Comparison of ENCODE assay signal across 9 mouse cellular contexts in genomic region chr19:10013913-10014312, GRCm38 (mm10). TPM values are rescaled to one million over a fixed set of nuclear protein-coding genes. Genes with fewer than 3 reads are reported as not detected.
DNase-seq lines count a peak whose midpoint lies in the region; ATAC-seq lines count a peak whose summit lies in the region.
"Had no signal": no experiment of that assay in that cellular context is flagged by ENCODE, and none has a peak within 500 bp of the region (broad histone marks: within the 10 kb centered on the region; RNA-seq: fewer than 3 reads in every experiment).

No protein-coding gene starts in this region.

- H3K36me3 ChIP-seq in embryonic facial prominence, embryonic 10.5 days (replicated peaks): no peaks in the 10 kb centered on the region
- H3K36me3 ChIP-seq in heart, embryonic 14.5 days (ENCODE audit: control insufficient read depth, insufficient read depth, low read length): no peaks in the 10 kb centered on the region
- peaks cover 15% of the 10 kb centered on the region for H3K36me3 ChIP-seq in liver, embryonic 12.5 days
- H3K36me3 ChIP-seq in midbrain, embryonic 14.5 days (ENCODE audit: control insufficient read depth, insufficient read depth, low read length): no peaks in the 10 kb centered on the region

- H3K9ac ChIP-seq in heart, embryonic 14.5 days (ENCODE audit: low read length): no peak overlapping the region
- peak overlapping the region; percentile 93 for H3K9ac ChIP-seq in liver, embryonic 12.5 days
- no peak overlapping the region for H3K9ac ChIP-seq in midbrain, embryonic 14.5 days (replicated peaks; ENCODE audit: low read length)

- ATAC-seq in heart, embryonic 14.5 days (ENCODE audit: insufficient number of reproducible peaks, insufficient read depth, low FRiP score, low read depth): peak; percentile 69
- peak; percentile 52 for ATAC-seq in liver, embryonic 12.5 days
- no peak for ATAC-seq in granulocyte monocyte progenitor cell, adult 5-6 weeks (replicated peaks; ENCODE audit: poor library complexity, severe bottlenecking)
- no peak for ATAC-seq in midbrain, embryonic 14.5 days (ENCODE audit: low FRiP score, low TSS enrichment)

- no peaks in the 10 kb centered on the region for H3K27me3 ChIP-seq in embryonic facial prominence, embryonic 10.5 days (replicated peaks; ENCODE audit: low read depth, poor library complexity, severe bottlenecking)
- H3K27me3 ChIP-seq in heart, embryonic 14.5 days (ENCODE audit: control insufficient read depth, insufficient read depth, low read length): no peaks in the 10 kb centered on the region
- H3K27me3 ChIP-seq in liver, embryonic 12.5 days (replicated peaks): no peaks in the 10 kb centered on the region
- H3K27me3 ChIP-seq in midbrain, embryonic 14.5 days (ENCODE audit: control insufficient read depth, insufficient read depth, low read length): no peaks in the 10 kb centered on the region

- peak overlapping the region; percentile 91 for H3K27ac ChIP-seq in embryonic facial prominence, embryonic 10.5 days (replicated peaks)
- peak overlapping the region; percentile 88 to 90 for H3K27ac ChIP-seq in heart, embryonic 14.5 days (replicated peaks in 1 of 2; ENCODE audit: control insufficient read depth in 1 of 2, insufficient read depth in 1 of 2, low read depth in 2 of 2, low read length in 2 of 2)
- peak overlapping the region; percentile 98 for H3K27ac ChIP-seq in liver, embryonic 12.5 days
- no peak overlapping the region for H3K27ac ChIP-seq in midbrain, embryonic 14.5 days (replicated peaks; ENCODE audit: low read depth, low read length)

- peaks cover 74% of the 10 kb centered on the region for H3K4me1 ChIP-seq in embryonic facial prominence, embryonic 10.5 days
- peaks cover 25 to 47% of the 10 kb centered on the region in 2 experiments for H3K4me1 ChIP-seq in heart, embryonic 14.5 days (ENCODE audit: control insufficient read depth in 2 of 2, insufficient read depth in 2 of 2, low read length in 2 of 2)
- peaks cover 90% of the 10 kb centered on the region for H3K4me1 ChIP-seq in liver, embryonic 12.5 days
- peaks cover 10% of the 10 kb centered on the region for H3K4me1 ChIP-seq in midbrain, embryonic 14.5 days (ENCODE audit: control insufficient read depth, insufficient read depth, low read length)

- WGBS in embryonic facial prominence, embryonic 10.5 days: 26% methylated on average over 5 of the region's 5 CpGs
- 13% methylated on average over 5 of the region's 5 CpGs for whole genome bisulfite sequencing in heart, embryonic 14.5 days
- WGBS in liver, embryonic 12.5 days (ENCODE audit: insufficient replicate concordance): 19% methylated on average over 5 of the region's 5 CpGs
- 74% methylated on average over 5 of the region's 5 CpGs for WGBS in midbrain, embryonic 14.5 days

- DNase-seq in adrenal gland, postnatal 14 days: peak; percentile 38
- no peak for DNase-seq in adrenal gland, adult 8-10 months
- DNase-seq in embryonic facial prominence, embryonic 10.5 days (ENCODE audit: low spot score): peak; percentile 90
- DNase-seq in adrenal gland, adult 2 months: no peak
- DNase-seq in midbrain, embryonic 14.5 days: no peak
- DNase-seq: thymus, postnatal 25 days had no signal

- H3K4me3 ChIP-seq in embryonic facial prominence, embryonic 10.5 days: peak overlapping the region; percentile 36
- no peak overlapping the region for H3K4me3 ChIP-seq in heart, embryonic 14.5 days (ENCODE audit: control insufficient read depth in 1 of 2, insufficient read depth in 1 of 2, low read depth in 1 of 2, low read length in 2 of 2)
- H3K4me3 ChIP-seq in liver, embryonic 12.5 days: peak overlapping the region; percentile 75
- no peak overlapping the region for H3K4me3 ChIP-seq in midbrain, embryonic 14.5 days (replicated peaks; ENCODE audit: low read depth, low read length)

- peak overlapping the region; percentile 20; the same call in 1 of the 2 replicates for H3K4me2 ChIP-seq in heart, embryonic 14.5 days (ENCODE audit: low read length)
- H3K4me2 ChIP-seq in liver, embryonic 12.5 days: peak overlapping the region; percentile 98
- H3K4me2 ChIP-seq in midbrain, embryonic 14.5 days (ENCODE audit: low read length): no peak overlapping the region

- no peaks in the 10 kb centered on the region for H3K9me3 ChIP-seq in embryonic facial prominence, embryonic 10.5 days
- no peaks in the 10 kb centered on the region for H3K9me3 ChIP-seq in heart, embryonic 14.5 days (ENCODE audit: control insufficient read depth, low read length)
- H3K9me3 ChIP-seq in liver, embryonic 12.5 days (replicated peaks): no peaks in the 10 kb centered on the region
- no peaks in the 10 kb centered on the region for H3K9me3 ChIP-seq in midbrain, embryonic 14.5 days (ENCODE audit: control insufficient read depth, low read length)

RNA-seq across cellular contexts. Expression of gene Rab3il1, which starts 12.4 kb away (rescaled TPM):
- total RNA-seq in adrenal gland, postnatal 14 days (2021): 9.7 and 10.1 TPM in 2 replicates
- 10 to 100 TPM in 2 of 4 experiments, 1 to 10 TPM in 2; 6.5 to 13.3 (median 9.5) TPM for total RNA-seq in adrenal gland, adult 8-10 months (2022)
- 51.7 and 57.4 TPM in 2 replicates for polyA plus RNA-seq in embryonic facial prominence, embryonic 10.5 days (2016; fragmentation: Nextera tagmentation; extraction: Ambion mirVana)
- polyA plus RNA-seq in heart, embryonic 14.5 days (2014; fragmentation: Nextera tagmentation; extraction: Ambion mirVana): 27.6 and 27.7 TPM in 2 replicates
- 189 and 191 TPM in 2 replicates for polyA plus RNA-seq in liver, embryonic 12.5 days (2016; fragmentation: Nextera tagmentation; extraction: Ambion mirVana)
- total RNA-seq in adrenal gland, adult 2 months (2021): 10 to 100 TPM in 1 of 2 experiments, 1 to 10 TPM in 1; 4.1 to 10.3 TPM
- polyA plus RNA-seq in adrenal gland, adult 2 months (2012; rRNA removed): 9.1 and 9.4 TPM in 2 replicates
- 3.7 and 8.2 TPM in 2 replicates for total RNA-seq in granulocyte monocyte progenitor cell, adult 5-6 weeks (2014; fragmentation: Nextera tagmentation)
- total RNA-seq in granulocyte monocyte progenitor cell, adult 5-6 weeks (2017): 1.9 and 2.8 TPM in 2 replicates
- 13.3 and 19.2 TPM in 2 replicates for polyA plus RNA-seq in midbrain, embryonic 14.5 days (2014; fragmentation: Nextera tagmentation; extraction: Ambion mirVana)

RNA-seq across cellular contexts. Expression of gene Best1, which starts 12.5 kb away (rescaled TPM):
- total RNA-seq in adrenal gland, postnatal 14 days (2021): 0.19 TPM in 1 of 2 replicates, not detected in the other
- 1 to 10 TPM in 1 of 4 experiments, under 1 TPM in 3; 0.15 to 1.0 (median 0.44) TPM for total RNA-seq in adrenal gland, adult 8-10 months (2022)
- polyA plus RNA-seq in embryonic facial prominence, embryonic 10.5 days (2016; fragmentation: Nextera tagmentation; extraction: Ambion mirVana): 1.6 TPM in 2 replicates
- polyA plus RNA-seq in heart, embryonic 14.5 days (2014; fragmentation: Nextera tagmentation; extraction: Ambion mirVana): 0.24 and 0.40 TPM in 2 replicates
- polyA plus RNA-seq in liver, embryonic 12.5 days (2016; fragmentation: Nextera tagmentation; extraction: Ambion mirVana): 0.17 and 0.32 TPM in 2 replicates
- under 1 TPM; 0.17 to 0.62 TPM for total RNA-seq in adrenal gland, adult 2 months (2021)
- 0.16 and 0.46 TPM in 2 replicates for polyA plus RNA-seq in adrenal gland, adult 2 months (2012; rRNA removed)
- total RNA-seq in granulocyte monocyte progenitor cell, adult 5-6 weeks (2014; fragmentation: Nextera tagmentation): not detected in 2 replicates
- total RNA-seq in granulocyte monocyte progenitor cell, adult 5-6 weeks (2017): 0.09 TPM in 1 of 2 replicates, not detected in the other
- 2.1 and 2.5 TPM in 2 replicates for polyA plus RNA-seq in midbrain, embryonic 14.5 days (2014; fragmentation: Nextera tagmentation; extraction: Ambion mirVana)

RNA-seq across cellular contexts. Expression of gene Fads3, which starts 27.5 kb away (rescaled TPM):
- 11.3 and 14.0 TPM in 2 replicates for total RNA-seq in adrenal gland, postnatal 14 days (2021)
- 10 to 100 TPM in 3 of 4 experiments, 1 to 10 TPM in 1; 9.9 to 55.1 (median 22.0) TPM for total RNA-seq in adrenal gland, adult 8-10 months (2022)
- 4.0 and 4.3 TPM in 2 replicates for polyA plus RNA-seq in embryonic facial prominence, embryonic 10.5 days (2016; fragmentation: Nextera tagmentation; extraction: Ambion mirVana)
- 25.3 and 32.5 TPM in 2 replicates for polyA plus RNA-seq in heart, embryonic 14.5 days (2014; fragmentation: Nextera tagmentation; extraction: Ambion mirVana)
- polyA plus RNA-seq in liver, embryonic 12.5 days (2016; fragmentation: Nextera tagmentation; extraction: Ambion mirVana): 6.9 and 10.0 TPM in 2 replicates
- total RNA-seq in adrenal gland, adult 2 months (2021): 10 to 100 TPM; 13.3 to 17.6 TPM
- polyA plus RNA-seq in adrenal gland, adult 2 months (2012; rRNA removed): 57.7 and 61.3 TPM in 2 replicates
- total RNA-seq in granulocyte monocyte progenitor cell, adult 5-6 weeks (2014; fragmentation: Nextera tagmentation): 0.38 and 0.97 TPM in 2 replicates
- total RNA-seq in granulocyte monocyte progenitor cell, adult 5-6 weeks (2017): 0.22 and 1.4 TPM in 2 replicates
- polyA plus RNA-seq in midbrain, embryonic 14.5 days (2014; fragmentation: Nextera tagmentation; extraction: Ambion mirVana): 15.4 and 17.8 TPM in 2 replicates

RNA-seq across cellular contexts. Expression of gene Fth1, which starts 33.5 kb away (rescaled TPM):
- 2,322 and 2,352 TPM in 2 replicates for total RNA-seq in adrenal gland, postnatal 14 days (2021)
- total RNA-seq in adrenal gland, adult 8-10 months (2022): 1,000 to 10,000 TPM; 2,860 to 3,469 (median 3,019) TPM
- 1,291 and 1,338 TPM in 2 replicates for polyA plus RNA-seq in embryonic facial prominence, embryonic 10.5 days (2016; fragmentation: Nextera tagmentation; extraction: Ambion mirVana)
- polyA plus RNA-seq in heart, embryonic 14.5 days (2014; fragmentation: Nextera tagmentation; extraction: Ambion mirVana): 1,816 and 1,859 TPM in 2 replicates
- polyA plus RNA-seq in liver, embryonic 12.5 days (2016; fragmentation: Nextera tagmentation; extraction: Ambion mirVana): 5,199 and 5,262 TPM in 2 replicates
- total RNA-seq in adrenal gland, adult 2 months (2021): 1,000 to 10,000 TPM; 3,718 to 3,915 TPM
- polyA plus RNA-seq in adrenal gland, adult 2 months (2012; rRNA removed): 39,639 and 47,224 TPM in 2 replicates
- 806 and 810 TPM in 2 replicates for total RNA-seq in granulocyte monocyte progenitor cell, adult 5-6 weeks (2014; fragmentation: Nextera tagmentation)
- 350 and 359 TPM in 2 replicates for total RNA-seq in granulocyte monocyte progenitor cell, adult 5-6 weeks (2017)
- polyA plus RNA-seq in midbrain, embryonic 14.5 days (2014; fragmentation: Nextera tagmentation; extraction: Ambion mirVana): 1,308 and 1,477 TPM in 2 replicates

Comparison
In these comparisons a context has a peak if more than half of its experiments do, and no peak if none do; other contexts are left out.
1. DNase-seq: peak in adrenal gland, postnatal 14 days (single experiment) and embryonic facial prominence, embryonic 10.5 days (single experiment); none in adrenal gland, adult 8-10 months (single experiment), adrenal gland, adult 2 months (single experiment) and midbrain, embryonic 14.5 days (single experiment).
2. H3K4me3 ChIP-seq: peak in embryonic facial prominence, embryonic 10.5 days (single experiment) and liver, embryonic 12.5 days (single experiment); none in heart, embryonic 14.5 days (0 of 2) and midbrain, embryonic 14.5 days (single experiment).
3. ATAC-seq: peak in heart, embryonic 14.5 days (single experiment) and liver, embryonic 12.5 days (single experiment); none in granulocyte monocyte progenitor cell, adult 5-6 weeks (single experiment) and midbrain, embryonic 14.5 days (single experiment).